Mouse (Mus musculus) T-helper 1 cell (primary cell): Measurements from ENCODE around the gene Trap1.

Experiments used
- in situ Hi-C: fragments of 300-600 bp; cut with MboI, MseI; formaldehyde crosslinking; loops from one replicate; pipeline ENCODE4 v1.15.1; 2025; ENCODE audit warnings: high pct_unique_total_duplicates

The Trap1 gene

GRCm38 (mm10) chr16:4036807-4037206, 40.8 kb downstream of the Trap1 start, which contains the start of gene Dnase1:
TSS of gene Dnase1 (plus strand) at chr16:4036942.
- in situ Hi-C loops: no loop called here

DNA sequence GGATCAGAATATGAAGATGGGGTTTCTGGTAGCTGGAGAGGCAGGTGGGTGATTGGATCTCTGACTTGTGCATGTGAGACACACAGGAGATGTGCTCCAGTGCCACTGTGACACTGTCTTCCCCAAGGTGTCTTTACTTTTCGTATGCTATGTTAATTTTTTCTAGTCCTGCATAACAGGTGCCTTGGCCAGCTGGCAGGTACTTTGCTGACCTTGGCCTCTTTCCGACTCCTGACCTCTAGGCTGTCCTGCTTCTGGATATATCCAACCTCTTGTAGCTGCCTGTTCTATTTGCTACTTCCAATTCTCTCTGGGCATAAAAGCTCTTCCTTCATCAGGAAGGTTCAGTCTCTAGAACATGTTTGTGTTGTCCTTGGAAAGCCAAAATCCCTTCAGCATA, 42.1 kb downstream of the Trap1 start:
- in situ Hi-C loops: no loop called here

DNA sequence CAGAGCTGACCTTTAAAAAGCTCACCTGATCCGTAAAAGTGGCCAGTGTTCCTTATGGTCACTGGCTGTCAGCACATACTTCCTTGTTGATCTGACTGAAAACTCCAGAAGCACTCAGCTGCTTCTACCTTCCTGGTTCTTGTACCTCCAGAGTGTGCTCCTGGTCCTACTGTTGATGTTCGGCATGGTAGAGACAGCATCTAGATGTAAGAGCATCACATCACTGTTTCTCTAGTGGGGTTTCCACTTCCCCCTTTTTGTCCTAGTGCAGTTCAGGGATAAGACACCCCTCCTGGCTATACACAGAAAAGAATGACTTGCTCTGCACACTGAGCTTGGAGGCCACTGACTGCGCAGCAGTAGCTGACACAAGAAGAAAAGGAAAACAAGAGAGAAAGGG, 43.2 kb downstream of the Trap1 start:
- in situ Hi-C loops: no loop called here

DNA sequence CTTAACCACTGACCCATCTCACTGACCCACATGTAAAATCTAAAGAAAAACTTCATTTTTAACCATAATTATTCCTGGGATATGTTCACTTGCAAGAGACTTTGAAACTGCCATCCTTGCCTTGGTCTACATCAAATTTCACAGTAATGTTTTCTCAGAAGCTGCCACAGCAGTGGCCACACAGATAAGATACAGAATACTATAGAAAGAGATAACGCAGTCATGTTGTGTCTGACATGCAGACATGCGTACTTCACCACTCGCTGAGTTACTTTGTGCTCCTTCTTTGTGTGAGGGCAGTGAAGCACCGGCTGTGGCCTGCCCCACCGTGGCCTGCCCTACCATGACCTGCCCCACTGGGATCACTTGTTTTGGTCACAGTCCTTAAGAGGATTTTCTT, 43.7 kb downstream of the Trap1 start:
- in situ Hi-C loops: no loop called here

- in situ Hi-C loops: no loop called here
These were observed 45.3 kb downstream of the Trap1 start for GRCm38 (mm10) chr16:4032341-4032748.

GRCm38 (mm10) chr16:4031441-4032274, 46.0 kb downstream of the Trap1 start:
- in situ Hi-C loops: no loop called here

DNA sequence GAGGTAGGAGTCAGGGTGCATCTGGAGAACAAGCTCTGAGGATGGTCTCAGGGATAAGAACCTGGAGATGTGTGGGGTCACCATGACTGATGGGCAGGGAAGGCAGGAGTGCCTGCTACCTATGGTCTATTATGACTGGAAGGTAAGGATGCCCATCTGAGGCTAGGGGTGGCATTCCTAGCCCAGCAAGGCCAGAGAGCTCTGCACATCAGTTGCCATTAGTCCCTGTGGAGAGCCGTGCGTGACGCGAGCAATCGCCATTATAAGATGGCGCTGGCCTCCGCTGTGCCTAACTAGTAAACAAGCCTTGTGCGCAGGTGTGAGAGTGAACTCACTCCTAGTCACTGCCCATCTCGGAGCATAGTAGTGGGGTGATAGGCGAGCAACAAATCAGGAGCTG, 47.1 kb downstream of the Trap1 start:
- in situ Hi-C loops: no loop called here

GRCm38 (mm10) chr16:4029371-4029841, 48.2 kb downstream of the Trap1 start:
- in situ Hi-C loops: no loop called here

DNA sequence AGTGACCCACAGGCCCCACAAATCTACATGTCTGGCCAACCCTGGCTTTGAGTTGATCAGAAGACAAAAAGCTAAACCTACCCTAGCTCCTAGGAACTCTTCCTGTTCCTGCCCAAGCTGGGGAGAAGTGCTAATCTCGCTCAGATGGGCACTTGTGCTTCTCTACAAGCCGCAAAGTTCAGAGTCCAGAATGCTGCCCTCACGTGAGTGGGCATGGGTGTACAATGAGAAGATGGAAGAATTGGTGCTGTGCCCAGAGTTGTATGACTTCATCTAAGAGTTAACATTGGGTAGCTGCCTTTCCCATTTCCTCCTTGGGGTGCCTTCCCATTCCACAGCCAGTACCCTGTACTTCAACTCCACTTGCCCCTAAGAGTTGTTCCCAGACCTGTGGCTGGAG, 50.4 kb downstream of the Trap1 start:
- in situ Hi-C loops: no loop called here

DNA sequence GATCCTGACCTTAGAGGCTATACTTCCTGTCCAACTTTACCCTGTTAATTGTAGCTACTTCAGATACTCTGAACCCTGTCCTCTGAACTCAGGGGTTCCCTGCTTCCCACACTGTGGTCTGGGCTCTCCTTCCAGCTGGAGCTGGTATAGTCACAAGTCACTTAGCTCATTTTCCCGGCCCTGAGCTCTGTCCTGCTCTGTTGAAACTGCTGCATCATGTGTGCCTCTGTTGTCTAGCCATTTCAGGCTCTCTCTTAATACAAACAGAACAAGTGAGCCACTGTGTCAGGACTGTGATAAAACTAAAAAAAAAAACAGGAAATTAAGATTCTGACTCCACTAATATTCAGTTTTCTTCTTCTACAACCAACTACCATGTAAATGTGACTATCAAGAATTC, 51.0 kb downstream of the Trap1 start:
- in situ Hi-C loops: no loop called here

DNA sequence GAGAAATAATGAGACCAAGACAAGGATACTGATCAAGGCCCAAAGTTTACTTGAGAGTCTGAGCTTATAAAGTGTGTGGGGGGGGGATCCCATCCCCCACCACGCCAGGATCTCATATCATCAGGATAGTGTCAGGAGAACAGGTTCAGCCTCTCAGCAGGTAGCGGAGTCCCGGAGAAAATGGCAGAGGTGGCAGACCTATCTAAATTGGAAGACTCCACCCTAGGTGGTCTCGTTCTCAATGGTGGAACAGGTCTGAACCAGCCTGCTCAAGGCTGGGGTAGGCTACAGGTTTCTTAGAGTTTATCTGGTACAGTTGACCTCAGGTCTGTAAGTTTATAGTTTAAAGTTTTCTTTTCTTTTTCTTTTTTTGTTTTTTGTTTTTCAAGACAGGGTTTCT, 54.9 kb downstream of the Trap1 start:
- in situ Hi-C loops: no loop called here

DNA sequence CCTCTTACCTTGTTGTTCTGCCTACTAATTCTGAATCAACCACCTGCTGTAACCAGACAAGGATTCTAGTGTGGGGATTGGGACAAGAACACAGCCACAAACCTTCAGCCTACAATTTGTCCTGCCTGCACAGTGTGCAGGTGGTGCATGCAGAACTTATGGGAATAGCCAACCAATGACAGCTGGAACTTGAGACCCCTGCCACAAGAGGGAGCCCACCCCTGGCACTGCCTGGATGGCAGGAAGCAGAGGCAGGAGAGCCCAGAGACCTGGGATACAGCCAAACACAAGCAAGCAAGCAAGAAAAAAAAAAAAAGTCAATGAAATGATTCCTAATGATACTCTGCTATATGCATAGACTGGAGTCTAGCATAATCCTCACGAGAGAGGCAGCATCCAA, 56.4 kb downstream of the Trap1 start:
- in situ Hi-C loops: no loop called here

- in situ Hi-C loops: loop anchor here (5.0 kb wide), 1 partner anchor 50 kb away; no protein-coding TSS in a partner anchor
These were observed 60.2 kb downstream of the Trap1 start for GRCm38 (mm10) chr16:4017466-4017865.

DNA sequence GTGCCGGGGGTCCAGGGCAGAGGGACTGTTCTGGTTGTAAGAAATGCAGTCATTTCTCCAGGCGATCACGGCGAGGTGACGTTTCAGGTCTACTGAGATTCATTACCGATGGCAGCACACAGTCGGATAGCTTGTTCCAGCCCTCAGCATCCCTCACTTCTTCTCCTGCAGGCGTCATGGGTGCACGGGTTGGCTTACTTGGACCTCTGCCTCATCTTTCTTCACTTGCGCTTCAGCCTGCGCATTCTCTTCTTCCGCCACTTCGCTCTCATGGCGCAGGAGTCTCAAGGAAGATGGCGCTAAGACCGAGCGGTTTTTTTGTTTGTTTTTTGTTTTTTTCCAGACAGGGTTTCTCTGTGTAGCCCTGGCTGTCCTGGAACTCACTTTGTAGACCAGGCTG, 60.8 kb downstream of the Trap1 start:
- in situ Hi-C loops: loop anchor here (5.0 kb wide), 1 partner anchor 51 kb away; no protein-coding TSS in a partner anchor

DNA sequence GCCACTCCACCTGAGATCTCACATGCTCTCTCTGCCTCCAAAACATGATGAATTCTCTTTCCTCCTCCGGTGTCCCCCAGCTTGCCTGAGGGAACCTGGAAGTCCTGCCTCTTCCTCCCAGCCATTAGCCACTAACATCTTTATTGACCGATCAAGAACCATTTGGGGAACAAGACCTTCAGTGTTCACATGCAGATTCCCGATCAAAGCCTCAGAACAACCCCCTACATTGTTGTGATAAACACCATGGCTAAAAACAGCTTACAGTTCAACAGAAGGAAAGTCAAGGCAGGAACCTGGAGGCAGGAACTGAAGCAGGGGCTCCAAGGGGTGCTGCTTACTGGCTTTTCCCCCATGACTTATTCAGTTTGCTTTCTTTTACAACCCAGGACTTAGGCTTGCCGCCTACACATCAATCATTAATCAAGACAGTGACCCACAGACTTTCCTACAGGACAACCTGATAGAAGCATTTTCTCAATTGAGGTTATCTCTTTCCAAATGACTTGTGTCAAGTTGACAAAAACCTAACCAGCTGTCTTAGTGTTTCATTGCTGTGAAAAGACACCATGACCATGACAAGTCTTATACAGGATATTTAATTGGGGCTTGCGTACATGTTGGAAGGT, 63.5 kb downstream of the Trap1 start:
- in situ Hi-C loops: no loop called here

GRCm38 (mm10) chr16:4012882-4013570, 64.6 kb downstream of the Trap1 start:
- in situ Hi-C loops: no loop called here

- in situ Hi-C loops: no loop called here
These were observed 73.9 kb downstream of the Trap1 start, which contains the start of gene Slx4 for GRCm38 (mm10) chr16:4003489-4004398. TSS of gene Slx4 (minus strand) at chr16:4003770.
